Mouse (Mus musculus) gastrocnemius, adult 2 months (tissue): ENCODE data around the gene Ubash3b. TPM values are rescaled to one million over a fixed set of nuclear protein-coding genes. Genes with fewer than 3 reads are reported as not detected.

Source experiments
- DNase-seq: peaks from one replicate; pipeline ENCODE4 v3.0.0; 2022
- H3K27ac ChIP-seq: fragments of 200-600 bp; 2 replicates; pipeline ENCODE4 v1.8.1; 2022; ENCODE audit warnings: mild to moderate bottlenecking
- H3K4me3 ChIP-seq: fragments of 200-600 bp; 2 replicates; pipeline ENCODE4 v1.8.1; 2022; ENCODE audit warnings: mild to moderate bottlenecking, moderate library complexity
- CTCF ChIP-seq: fragments of 200-600 bp; IDR thresholded peaks from 2 replicates; pipeline ENCODE4 v1.8.1; 2022; ENCODE audit warnings: antibody characterized with exemption, mild to moderate bottlenecking, moderate library complexity
- intact Hi-C: fragments of 180-260 bp; cut with DNase I; formaldehyde crosslinking; loops from one replicate; pipeline ENCODE4 v1.15.1; 2025
- total RNA-seq, 2 experiments: library from RNA; stranded (reverse); gene quantifications; 2 replicates each; pipeline ENCODE4 v1.2.3; 2021

Gene Ubash3b
- total RNA-seq, 2 experiments from 2014 or later = 0.33 to 0.45 TPM

DNA sequence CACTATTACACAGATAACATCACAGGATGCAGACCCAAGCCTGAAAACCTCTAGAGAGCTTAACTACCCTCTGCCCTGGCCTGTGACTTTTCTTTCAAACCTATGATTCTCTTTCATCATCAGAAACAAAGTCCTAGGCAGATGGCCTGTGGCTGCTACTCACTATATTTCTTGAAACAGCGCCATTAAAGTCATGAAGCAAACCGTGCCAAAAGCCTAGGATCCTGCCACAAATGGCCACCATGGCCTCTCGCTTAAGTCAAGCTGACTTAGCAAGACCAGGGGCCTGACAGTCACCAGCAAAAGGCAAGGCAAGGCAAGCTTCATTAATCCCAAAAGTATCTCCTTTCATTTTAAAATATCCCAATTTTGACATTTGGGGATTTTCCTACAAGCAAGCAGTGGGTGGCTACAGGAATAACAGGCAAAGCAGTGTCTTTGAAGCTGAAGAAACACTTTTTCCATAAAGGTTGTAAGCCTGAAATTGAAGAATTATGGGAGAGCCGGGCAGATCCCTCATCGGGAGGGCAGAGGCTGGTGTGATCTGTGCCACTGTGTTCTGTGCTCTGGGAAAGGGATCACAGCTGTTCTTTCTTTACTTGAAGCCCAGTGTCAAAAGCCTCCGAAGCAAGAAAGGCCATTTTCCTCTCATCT lies 39.7 kb downstream of the Ubash3b start:
- no peak for TF ChIP-seq CTCF
- no peak for DNase-seq
- Histone ChIP-seq H3K4me3 (no peak overlapping the region), H3K27ac (peak overlapping the region; percentile 68)
- intact Hi-C loops = no loop called here

DNA sequence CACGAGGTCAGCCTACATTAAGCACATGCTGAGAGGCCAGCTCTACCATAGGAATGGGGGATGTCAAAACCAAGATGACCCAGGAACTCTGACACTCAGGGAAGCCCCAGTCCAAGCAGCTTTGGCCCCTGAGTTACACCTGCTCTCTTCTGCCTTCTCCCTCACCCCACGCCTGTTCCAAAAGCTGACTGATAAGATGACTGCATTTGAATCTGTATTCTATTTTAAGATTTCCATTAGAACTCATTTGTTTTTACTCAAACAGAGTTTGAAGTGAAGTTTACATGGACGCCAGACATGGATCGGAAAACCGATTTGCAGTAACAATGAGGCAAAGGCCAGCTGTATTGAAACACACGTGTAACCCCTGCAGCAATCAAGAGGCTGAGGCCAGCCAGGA lies 41.5 kb downstream of the Ubash3b start:
- H3K27ac ChIP-seq = no peak overlapping the region
- H3K4me3 ChIP-seq = no peak overlapping the region
- DNase-seq = no peak
- intact Hi-C loops = no loop called here
- no peak for TF ChIP-seq CTCF

GRCm38 (mm10) chr9:41118065-41118464 lies 43.4 kb downstream of the Ubash3b start:
- DNase-seq = no peak
- TF ChIP-seq CTCF = no peak
- no peak overlapping the region for H3K27ac ChIP-seq
- H3K4me3 ChIP-seq = no peak overlapping the region
- intact Hi-C loops = no loop called here

DNA sequence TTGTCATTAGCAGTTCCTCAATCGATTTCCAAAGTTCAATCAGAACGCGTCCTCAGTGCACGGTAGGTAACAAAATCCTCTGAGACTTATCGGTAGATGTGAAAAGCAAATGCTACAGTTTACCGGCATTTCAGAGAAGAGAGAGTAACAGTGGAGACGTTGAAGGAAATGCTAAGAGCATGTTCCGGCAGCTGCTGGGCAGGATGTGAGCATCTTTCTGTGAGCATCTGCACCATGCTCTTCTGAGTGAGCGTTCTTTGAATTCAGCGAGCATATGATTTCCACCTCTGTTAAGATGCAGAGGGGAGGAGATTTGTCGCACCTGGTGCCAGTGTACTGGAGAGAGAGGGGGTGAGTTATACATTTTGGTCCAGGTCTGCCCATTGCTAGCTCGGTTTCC lies 45.4 kb downstream of the Ubash3b start:
- no peak overlapping the region for H3K27ac ChIP-seq
- H3K4me3 ChIP-seq = no peak overlapping the region
- TF ChIP-seq CTCF = no peak
- no peak for DNase-seq
- intact Hi-C loops = no loop called here

- no peak for TF ChIP-seq CTCF
- DNase-seq = no peak
- H3K4me3 ChIP-seq = no peak overlapping the region
- intact Hi-C loops = no loop called here
- H3K27ac ChIP-seq = no peak overlapping the region
Measured at GRCm38 (mm10) chr9:41114367-41114766, 47.1 kb downstream of the Ubash3b start.

GRCm38 (mm10) chr9:41109749-41110148 lies 51.7 kb downstream of the Ubash3b start:
- Histone ChIP-seq H3K4me3 (no peak overlapping the region), H3K27ac (no peak overlapping the region)
- DNase-seq = no peak
- intact Hi-C loops = no loop called here
- TF ChIP-seq CTCF = no peak

DNA sequence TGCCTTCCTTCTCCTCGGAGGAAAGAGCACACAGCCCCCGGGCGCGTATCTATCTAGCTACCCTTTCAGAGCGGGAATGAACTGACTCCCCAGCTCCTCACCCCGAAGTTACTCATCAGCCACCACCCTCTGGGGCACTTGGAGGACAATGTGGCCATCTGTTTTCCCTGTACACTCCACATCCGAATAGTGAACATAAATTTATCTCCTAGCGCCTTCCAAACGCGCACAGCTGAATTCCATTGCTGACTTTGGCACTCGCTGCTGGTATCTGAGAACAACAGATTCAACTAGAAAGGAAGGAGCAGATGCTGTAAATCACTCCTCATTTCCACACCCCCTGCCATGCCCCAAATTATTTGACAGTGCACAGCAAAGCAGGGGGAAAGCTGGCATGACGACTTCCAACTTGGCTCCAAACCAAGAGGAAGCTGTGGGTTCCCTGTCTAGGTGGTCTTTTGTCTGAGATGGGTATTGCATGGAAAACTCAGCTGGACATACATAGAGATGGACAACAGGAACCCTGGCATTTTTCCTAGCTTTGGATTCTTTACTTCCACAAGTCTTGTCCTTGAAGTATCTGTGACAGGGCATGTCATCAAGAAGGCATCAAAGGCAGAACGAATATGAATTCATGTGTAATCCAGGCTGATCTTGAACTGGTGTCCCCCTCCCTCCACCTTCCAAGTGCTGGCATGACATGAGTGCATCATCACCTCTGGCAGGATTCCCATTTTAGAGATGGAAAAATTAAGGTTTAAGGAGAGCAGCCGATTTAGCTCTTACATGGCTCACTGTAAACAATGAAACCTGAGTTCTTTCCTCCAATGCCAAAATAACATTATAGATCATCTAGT lies 52.9 kb downstream of the Ubash3b start:
- DNase-seq = peak; percentile 29
- intact Hi-C loops = no loop called here
- no peak overlapping the region for H3K27ac ChIP-seq

GRCm38 (mm10) chr9:41105201-41105643 lies 56.3 kb downstream of the Ubash3b start:
- no peak for TF ChIP-seq CTCF
- intact Hi-C loops = no loop called here
- Histone ChIP-seq H3K4me3 (no peak overlapping the region), H3K27ac (no peak overlapping the region)
- no peak for DNase-seq

More for the DNA sequence above, 52.9 kb downstream of the Ubash3b start:
- no peak for TF ChIP-seq CTCF
- no peak overlapping the region for H3K4me3 ChIP-seq

- no peak for DNase-seq
- H3K27ac ChIP-seq = no peak overlapping the region
- intact Hi-C loops = no loop called here
- no peak for TF ChIP-seq CTCF
- H3K4me3 ChIP-seq = no peak overlapping the region
Measured at GRCm38 (mm10) chr9:41103722-41104121, 57.8 kb downstream of the Ubash3b start.

GRCm38 (mm10) chr9:41102613-41103012 lies 58.9 kb downstream of the Ubash3b start:
- peak overlapping the region; percentile 68 for H3K27ac ChIP-seq
- no peak overlapping the region for H3K4me3 ChIP-seq
- intact Hi-C loops = no loop called here
- DNase-seq = peak; percentile 30
- no peak for TF ChIP-seq CTCF

DNA sequence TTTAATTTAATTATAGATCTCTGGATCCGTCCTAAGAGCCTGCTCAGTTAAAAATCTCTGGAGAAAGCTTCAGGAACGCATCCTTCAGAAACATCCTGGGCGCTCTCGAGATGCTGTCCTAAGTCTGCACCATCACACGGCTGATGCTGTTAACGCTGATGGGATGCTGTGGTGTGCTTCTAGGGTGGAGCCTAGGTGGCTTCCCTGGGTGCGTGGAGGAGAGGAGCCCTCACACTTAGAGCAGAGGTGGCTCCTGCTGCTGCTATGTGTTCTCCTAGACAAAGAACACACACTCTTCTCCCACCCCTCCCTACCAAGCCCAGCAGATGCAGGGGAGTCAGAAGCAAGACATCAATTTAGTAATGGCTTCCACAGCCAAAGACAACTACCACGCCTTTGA lies 61.6 kb downstream of the Ubash3b start:
- Histone ChIP-seq H3K27ac (no peak overlapping the region), H3K4me3 (no peak overlapping the region)
- intact Hi-C loops = no loop called here
- TF ChIP-seq CTCF = no peak
- no peak for DNase-seq

GRCm38 (mm10) chr9:41099067-41099466 lies 62.4 kb downstream of the Ubash3b start:
- no peak for TF ChIP-seq CTCF
- DNase-seq = no peak
- no peak overlapping the region for H3K27ac ChIP-seq
- no peak overlapping the region for H3K4me3 ChIP-seq
- intact Hi-C loops = no loop called here

- H3K27ac ChIP-seq = no peak overlapping the region
- intact Hi-C loops = no loop called here
- TF ChIP-seq CTCF = no peak
- DNase-seq = no peak
- no peak overlapping the region for H3K4me3 ChIP-seq
Measured at GRCm38 (mm10) chr9:41098065-41098464, 63.4 kb downstream of the Ubash3b start.

DNA sequence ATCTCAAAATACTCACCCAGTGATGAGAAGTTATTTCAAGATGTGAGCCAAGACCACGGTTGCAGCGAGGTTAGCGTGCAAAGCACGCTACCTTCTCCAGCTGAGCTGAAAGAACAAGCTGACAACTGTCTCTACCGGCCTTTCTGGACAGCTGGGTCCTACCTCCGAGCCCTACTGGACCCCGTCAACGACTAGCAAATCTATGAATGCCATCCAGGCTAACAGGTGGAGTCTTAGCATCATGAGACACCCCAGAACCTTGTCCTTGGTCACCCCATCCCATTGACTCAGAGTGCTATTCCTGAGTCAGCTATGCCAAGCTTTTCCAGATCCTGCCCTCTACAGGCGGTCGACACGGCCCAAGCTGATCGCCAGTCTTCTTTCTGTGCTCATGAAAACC lies 69.5 kb downstream of the Ubash3b start:
- Histone ChIP-seq H3K4me3 (no peak overlapping the region), H3K27ac (no peak overlapping the region)
- DNase-seq = no peak
- intact Hi-C loops = no loop called here
- no peak for TF ChIP-seq CTCF
